Mouse (Mus musculus) adrenal gland, adult 8-10 months (tissue): ENCODE data around the gene Rxfp2. TPM values are rescaled to one million over a fixed set of nuclear protein-coding genes. Genes with fewer than 3 reads are reported as not detected.

ENCODE experiments used
- DNase-seq: peaks from one replicate; pipeline ENCODE4 v3.0.0; 2022
- total RNA-seq, 4 experiments: library from RNA; stranded (reverse); gene quantifications; 2 replicates each; pipeline ENCODE4 v1.2.4; 2022

The Rxfp2 gene
- total RNA-seq, 4 experiments from 2014 or later: not detected

- DNase-seq: no peak
These were observed 28.0 kb downstream of the Rxfp2 start for GRCm38 (mm10) chr5:150046438-150046837.

- DNase-seq: no peak
These were observed 31.5 kb downstream of the Rxfp2 start for GRCm38 (mm10) chr5:150049946-150050345.

- DNase-seq: no peak
These were observed 33.4 kb downstream of the Rxfp2 start for GRCm38 (mm10) chr5:150051828-150052227.

- no peak for DNase-seq
These were observed 34.8 kb downstream of the Rxfp2 start for GRCm38 (mm10) chr5:150053294-150053693.

GRCm38 (mm10) chr5:150053956-150054355 is 35.5 kb downstream of the Rxfp2 start:
- no peak for DNase-seq

- DNase-seq: no peak
These were observed 36.8 kb downstream of the Rxfp2 start for GRCm38 (mm10) chr5:150055322-150055721.

GRCm38 (mm10) chr5:150056056-150056455 is 37.6 kb downstream of the Rxfp2 start:
- DNase-seq: no peak

- DNase-seq: no peak
These were observed 40.4 kb downstream of the Rxfp2 start for GRCm38 (mm10) chr5:150058845-150059244.

- DNase-seq: no peak
These were observed 41.0 kb downstream of the Rxfp2 start for GRCm38 (mm10) chr5:150059466-150059865.

- DNase-seq: no peak
These were observed 42.6 kb downstream of the Rxfp2 start for GRCm38 (mm10) chr5:150061086-150061485.

GRCm38 (mm10) chr5:150064286-150064685 is 45.8 kb downstream of the Rxfp2 start:
- DNase-seq: no peak

GRCm38 (mm10) chr5:150070086-150070485 is 51.6 kb downstream of the Rxfp2 start:
- no peak for DNase-seq

- no peak for DNase-seq
These were observed 53.3 kb downstream of the Rxfp2 start for GRCm38 (mm10) chr5:150071738-150072137.

- no peak for DNase-seq
These were observed 61.7 kb downstream of the Rxfp2 start for GRCm38 (mm10) chr5:150079866-150080797.

GRCm38 (mm10) chr5:150082696-150083095 is 64.2 kb downstream of the Rxfp2 start:
- DNase-seq: no peak

GRCm38 (mm10) chr5:150083190-150083589 is 64.7 kb downstream of the Rxfp2 start:
- DNase-seq: no peak

- no peak for DNase-seq
These were observed 79.1 kb downstream of the Rxfp2 start for GRCm38 (mm10) chr5:150097620-150098019.

- no peak for DNase-seq
These were observed 80.3 kb downstream of the Rxfp2 start for GRCm38 (mm10) chr5:150098754-150099153.

GRCm38 (mm10) chr5:150101789-150102188 is 83.3 kb downstream of the Rxfp2 start:
- no peak for DNase-seq

GRCm38 (mm10) chr5:150106358-150106757 is 87.9 kb downstream of the Rxfp2 start:
- no peak for DNase-seq

- DNase-seq: no peak
These were observed 92.8 kb downstream of the Rxfp2 start for GRCm38 (mm10) chr5:150111236-150111635.

- DNase-seq: no peak
These were observed 95.5 kb downstream of the Rxfp2 start for GRCm38 (mm10) chr5:150114007-150114406.

- DNase-seq: no peak
These were observed 96.3 kb downstream of the Rxfp2 start for GRCm38 (mm10) chr5:150114778-150115177.
